In the genomic region with DNA sequence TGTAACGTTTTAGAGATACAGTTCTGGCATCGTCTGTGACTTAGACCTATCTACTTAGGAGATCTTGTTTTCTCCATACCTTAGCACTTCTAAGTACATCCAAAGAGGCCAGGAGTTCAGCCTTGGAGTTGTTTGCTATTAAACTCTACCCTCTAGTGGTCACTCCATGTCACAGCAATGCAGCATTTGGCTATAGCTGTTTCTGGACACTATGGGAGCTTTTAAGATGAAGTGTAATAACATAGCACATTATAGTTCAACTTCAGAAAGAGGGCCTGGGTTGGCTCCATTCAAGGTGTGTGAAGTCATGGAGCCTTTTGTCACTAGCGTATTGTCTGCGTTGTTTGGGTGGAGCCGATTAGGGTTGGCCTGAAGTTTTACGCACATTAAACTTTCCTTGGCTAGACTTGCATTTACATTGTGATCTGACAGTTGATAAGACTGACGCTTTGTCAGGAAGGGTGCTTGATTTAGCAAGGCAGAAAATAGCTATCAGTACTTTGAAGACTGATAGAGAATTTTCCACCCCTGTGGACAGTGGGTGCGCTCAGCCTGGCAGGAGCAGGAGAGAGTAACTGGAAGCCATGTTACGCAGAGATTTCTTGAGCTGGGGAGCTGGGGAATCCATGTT, we compare ENCODE assay signal across 8 mouse cellular contexts.
DNase-seq lines count a peak whose midpoint lies in the region; ATAC-seq and TF ChIP-seq lines count a peak whose summit lies in the region.

No protein-coding gene starts in this region.

- ATAC-seq in intestine, embryonic 15.5 days: peak; percentile 29; the same call in 1 of the 2 replicates
- ATAC-seq in lung, postnatal 0 days: peak; percentile 58

- TF ChIP-seq CTCF in lung, postnatal 0 days (IDR thresholded peaks at IDR 0.05): peak; percentile 94

- H3K36me3 ChIP-seq in intestine, embryonic 15.5 days: no peaks in the 10 kb centered on the region
- H3K36me3 ChIP-seq in lung, postnatal 0 days (ENCODE audit: insufficient read depth, low read length): no peaks in the 10 kb centered on the region

- intact Hi-C loops in gastrocnemius, postnatal 36 days (cut with DNase I): loop anchor here (1.0 to 5.0 kb wide), 3 partner anchors 74 to 171 kb away; no protein-coding TSS in a partner anchor

- DNase-seq in gastrocnemius, postnatal 10 days: peak; percentile 49
- DNase-seq in gastrocnemius, postnatal 36 days: no peak
- peak; percentile 66 for DNase-seq in urinary bladder, postnatal 14 days (ENCODE audit: low spot score)
- no peak for DNase-seq in urinary bladder, postnatal 4 days (ENCODE audit: low spot score in 2 of 2)
- peak; percentile 53 for DNase-seq in cerebellum, adult 9-11 months
- DNase-seq in lung, postnatal 0 days (ENCODE audit: low spot score): peak; percentile 93
- peak; percentile 56 for DNase-seq in thymus, postnatal 0 days (ENCODE audit: low spot score)

- H3K4me2 ChIP-seq in intestine, embryonic 15.5 days (replicated peaks): no peak overlapping the region
- H3K4me2 ChIP-seq in lung, postnatal 0 days (replicated peaks; ENCODE audit: low read depth, low read length): no peak overlapping the region

- H3K4me3 ChIP-seq in intestine, embryonic 15.5 days (replicated peaks): no peak overlapping the region
- H3K4me3 ChIP-seq in lung, postnatal 0 days (ENCODE audit: low read depth, low read length): no peak overlapping the region

- peaks cover 12% of the 10 kb centered on the region for H3K4me1 ChIP-seq in intestine, embryonic 15.5 days (replicated peaks)
- H3K4me1 ChIP-seq in lung, postnatal 0 days (ENCODE audit: insufficient read depth, low read depth, low read length): peaks cover 10% of the 10 kb centered on the region

- no peak overlapping the region for H3K9ac ChIP-seq in intestine, embryonic 15.5 days
- no peak overlapping the region for H3K9ac ChIP-seq in lung, postnatal 0 days (replicated peaks; ENCODE audit: low read depth)

- H3K27me3 ChIP-seq in intestine, embryonic 15.5 days (replicated peaks): no peaks in the 10 kb centered on the region
- H3K27me3 ChIP-seq in lung, postnatal 0 days (replicated peaks; ENCODE audit: insufficient read depth, low read length): no peaks in the 10 kb centered on the region

- TF ChIP-seq EP300 in lung, postnatal 0 days (IDR thresholded peaks at IDR 0.05): peak; percentile 85

- H3K27ac ChIP-seq in intestine, embryonic 15.5 days: no peak overlapping the region
- H3K27ac ChIP-seq in lung, postnatal 0 days (ENCODE audit: low read length): no peak overlapping the region

- no peaks in the 10 kb centered on the region for H3K9me3 ChIP-seq in intestine, embryonic 15.5 days
- H3K9me3 ChIP-seq in lung, postnatal 0 days (ENCODE audit: low read length): no peaks in the 10 kb centered on the region

- 43% methylated on average over 9 of the region's 9 CpGs for WGBS in intestine, embryonic 15.5 days
- 30% methylated on average over 9 of the region's 9 CpGs for WGBS in lung, postnatal 0 days

Comparison
In these comparisons a context has a peak if more than half of its experiments do, and no peak if none do; other contexts are left out.
1. DNase-seq: peak in gastrocnemius, postnatal 10 days (single experiment), urinary bladder, postnatal 14 days (single experiment), cerebellum, adult 9-11 months (single experiment), lung, postnatal 0 days (single experiment) and thymus, postnatal 0 days (single experiment); none in gastrocnemius, postnatal 36 days (0 of 2) and urinary bladder, postnatal 4 days (0 of 2).